Mouse (Mus musculus) liver, embryonic 14.5 days (tissue): ENCODE measurements around the gene Ston2.

Experiments used
- CTCF ChIP-seq: IDR thresholded peaks from 2 replicates; pipeline ENCODE4 v1.5.1; 2016; ENCODE audit warnings: antibody characterized with exemption, low read depth, control low read depth
- EP300 ChIP-seq: IDR thresholded peaks from 2 replicates; pipeline ENCODE4 v1.6.1; 2016; ENCODE audit warnings: antibody characterized with exemption, low read depth

DNA sequence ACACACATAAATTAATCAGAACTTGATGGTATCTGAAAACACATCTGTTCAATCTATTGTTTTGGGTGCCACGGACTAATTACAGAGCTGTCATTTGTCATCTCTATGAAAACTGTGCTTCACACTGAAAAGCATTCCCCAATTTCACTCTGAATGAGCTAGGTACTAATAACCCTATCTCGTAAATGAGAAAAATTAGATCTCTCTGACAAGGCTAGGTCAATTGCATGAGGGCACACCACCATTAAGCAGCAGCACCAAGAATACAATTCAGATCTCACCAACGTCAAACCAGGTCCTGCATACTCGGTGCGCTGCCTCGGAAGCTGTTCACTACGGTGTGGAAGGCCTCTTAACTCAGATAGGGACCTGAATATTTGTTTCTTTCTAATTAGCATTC is 145.0 kb downstream of the Ston2 start:
- TF ChIP-seq CTCF (no peak), EP300 (no peak)
